Mouse (Mus musculus) heart, embryonic 11.5 days (tissue): ENCODE measurements around the gene Cnp. TPM values are rescaled to one million over a fixed set of nuclear protein-coding genes. Genes with fewer than 3 reads are reported as not detected.

Experiments used
- ATAC-seq: fragments of 200-750 bp; cut with Nextera tagmentation; replicated peaks from 2 replicates; pipeline ENCODE4 v1.8.0; 2017; ENCODE audit warnings: moderate library complexity; ENCODE audit not compliant: insufficient number of reproducible peaks, low FRiP score, low TSS enrichment
- H3K27ac ChIP-seq: fragments of 300-500 bp; sonication (generic); 2 replicates; pipeline ENCODE4 v1.5.1; 2014; ENCODE audit warnings: mild to moderate bottlenecking, low read depth, low read length
- H3K27me3 ChIP-seq: fragments of 300-500 bp; sonication (generic); 2 replicates; pipeline ENCODE4 v1.6.1; 2014; ENCODE audit warnings: mild to moderate bottlenecking, low read length, mixed read lengths; ENCODE audit not compliant: control insufficient read depth, insufficient read depth
- H3K36me3 ChIP-seq: fragments of 300-500 bp; sonication (generic); 2 replicates; pipeline ENCODE4 v1.6.1; 2014; ENCODE audit warnings: mild to moderate bottlenecking, low read length, moderate library complexity, mixed read lengths; ENCODE audit not compliant: control insufficient read depth, insufficient read depth
- H3K4me1 ChIP-seq: fragments of 300-500 bp; sonication (generic); 2 replicates; pipeline ENCODE4 v1.6.1; 2014; ENCODE audit warnings: low read length; ENCODE audit not compliant: control insufficient read depth, insufficient read depth
- H3K4me2 ChIP-seq: fragments of 300-500 bp; sonication (generic); 2 replicates; pipeline ENCODE4 v1.6.1; 2014; ENCODE audit warnings: mild to moderate bottlenecking, moderate library complexity
- H3K4me3 ChIP-seq: fragments of 300-500 bp; sonication (generic); 2 replicates; pipeline ENCODE4 v1.5.1; 2014; ENCODE audit warnings: low read depth, low read length
- H3K9ac ChIP-seq: fragments of 300-500 bp; sonication (generic); 2 replicates; pipeline ENCODE4 v1.6.1; 2014; ENCODE audit warnings: mild to moderate bottlenecking, low read depth, low read length, moderate library complexity
- H3K9me3 ChIP-seq: fragments of 300-500 bp; sonication (generic); replicated peaks from 2 replicates; pipeline ENCODE4 v1.6.1; 2016; ENCODE audit warnings: low read length; ENCODE audit not compliant: control insufficient read depth
- WGBS: fragments of 180-500 bp; shearing (Covaris S2); extraction: QIAGEN DNeasy Blood & Tissue Kit; methylation state at CpG from one replicate; pipeline ENCODE4 v1.1.7; 2014; ENCODE audit not compliant: insufficient replicate concordance; 5-methylcytosine and 5-hydroxymethylcytosine counted together
- polyA plus RNA-seq: library from polyadenylated mRNA; unstranded; fragments of >200 nt; fragmentation: Nextera tagmentation; extraction: Ambion mirVana; gene quantifications from 2 replicates; pipeline ENCODE4 v1.2.1, GENCODE M21; 2014

The Cnp gene
- polyA plus RNA-seq, 1 experiment from 2014 or later, result 15.7 TPM

DNA sequence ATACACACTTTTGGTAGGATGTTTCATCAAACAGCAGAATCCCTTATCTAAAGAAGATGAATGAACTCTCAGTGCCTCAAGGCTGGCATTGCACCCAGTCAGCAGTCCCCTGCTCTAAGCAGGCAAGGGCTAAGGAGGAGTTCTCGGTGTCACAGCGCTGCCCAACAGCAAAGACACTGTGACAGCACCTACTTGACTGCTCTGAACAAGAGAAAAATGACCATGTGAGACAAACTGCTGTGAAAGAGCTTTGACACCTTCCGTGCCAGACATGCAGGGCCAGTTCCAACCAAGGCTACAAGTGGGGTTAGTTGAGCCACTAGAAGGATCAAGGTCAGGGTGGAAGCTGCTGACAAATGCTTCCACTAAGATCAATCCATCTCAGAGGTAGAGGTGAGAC, 10.4 kb downstream of the Cnp start:
- Histone ChIP-seq H3K27me3 (no peaks in the 10 kb centered on the region), H3K36me3 (peaks cover 80% of the 10 kb centered on the region), H3K4me1 (peaks cover 6% of the 10 kb centered on the region; the same call in 1 of the 2 replicates), H3K4me2 (no peak overlapping the region), H3K9me3 (no peaks in the 10 kb centered on the region), H3K9ac (no peak overlapping the region), H3K27ac (no peak overlapping the region), H3K4me3 (no peak overlapping the region)
- 91% methylated on average over 3 of the region's 3 CpGs for WGBS
- no peak for ATAC-seq

DNA sequence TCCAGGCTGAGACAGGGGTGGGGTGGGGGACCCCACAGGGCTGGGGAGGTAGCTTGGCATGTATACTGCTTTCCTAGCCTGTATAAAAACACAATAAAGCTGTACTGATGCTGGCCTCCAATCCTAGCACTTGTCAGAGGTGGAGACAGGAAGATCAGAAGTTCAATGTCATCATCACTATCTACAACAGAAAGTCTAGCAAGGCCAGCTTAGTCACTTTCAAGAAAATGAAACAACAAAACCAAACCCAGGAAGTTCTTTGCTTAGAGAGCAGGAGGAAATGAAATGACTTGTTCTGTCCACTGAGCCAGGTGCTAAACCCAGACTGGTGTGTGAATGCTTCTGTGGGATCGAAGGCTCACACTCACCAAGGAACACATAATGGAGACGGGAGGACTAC, 13.8 kb downstream of the Cnp start:
- Histone ChIP-seq H3K27me3 (no peaks in the 10 kb centered on the region), H3K4me1 (no peaks in the 10 kb centered on the region), H3K36me3 (peaks cover 80% of the 10 kb centered on the region), H3K9me3 (no peaks in the 10 kb centered on the region), H3K4me2 (no peak overlapping the region), H3K9ac (no peak overlapping the region), H3K4me3 (no peak overlapping the region), H3K27ac (no peak overlapping the region)
- ATAC-seq, result no peak
- 87% methylated on average over 2 of the region's 2 CpGs for WGBS

DNA sequence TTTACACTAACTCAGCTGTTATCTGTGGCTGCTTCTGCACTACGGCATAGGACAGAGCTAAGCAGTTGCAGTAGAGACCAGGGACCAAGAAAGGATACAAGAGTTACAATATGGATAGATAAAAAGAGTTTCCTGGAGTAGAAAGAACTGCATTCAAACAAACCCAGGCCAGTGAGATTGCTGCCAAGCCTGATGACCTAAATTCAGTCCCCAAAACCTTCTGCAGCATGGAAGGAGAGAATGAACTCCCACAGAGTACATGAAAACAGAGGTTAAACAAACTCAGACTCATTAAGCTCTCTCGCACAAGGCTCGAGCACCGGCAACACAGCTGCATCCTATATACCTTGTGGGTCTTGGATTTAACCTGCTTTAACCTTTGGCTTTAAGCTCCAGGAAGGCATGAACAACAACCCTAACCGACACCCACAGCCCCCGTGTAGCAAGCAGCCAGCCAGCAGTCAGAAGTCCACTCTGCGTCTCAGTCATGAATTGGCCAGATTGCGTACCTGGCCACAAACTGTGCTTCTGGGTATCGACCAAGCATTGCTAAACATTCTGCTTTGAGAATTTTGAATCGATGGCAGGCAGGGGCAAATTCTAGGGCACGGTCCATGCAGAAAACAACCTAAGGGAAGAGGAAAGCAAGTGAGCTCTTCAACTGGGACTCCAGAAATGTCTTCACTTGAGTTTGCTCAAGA, 17.8 kb downstream of the Cnp start:
- ATAC-seq, result no peak
- peaks cover 3% of the 10 kb centered on the region; the same call in 1 of the 2 replicates for H3K4me1 ChIP-seq
- H3K36me3 ChIP-seq, result peaks cover 48% of the 10 kb centered on the region
- H3K9me3 ChIP-seq, result no peaks in the 10 kb centered on the region
- no peaks in the 10 kb centered on the region for H3K27me3 ChIP-seq
- H3K4me3 ChIP-seq, result no peak overlapping the region
- no peak overlapping the region for H3K9ac ChIP-seq
- 90% methylated on average over 11 of the region's 11 CpGs for WGBS
- H3K4me2 ChIP-seq, result no peak overlapping the region
- no peak overlapping the region for H3K27ac ChIP-seq

- Histone ChIP-seq H3K4me2 (no peak overlapping the region), H3K9ac (no peak overlapping the region), H3K9me3 (no peaks in the 10 kb centered on the region), H3K36me3 (peaks cover 50% of the 10 kb centered on the region), H3K4me3 (no peak overlapping the region), H3K27ac (no peak overlapping the region), H3K27me3 (no peaks in the 10 kb centered on the region), H3K4me1 (peaks cover 3% of the 10 kb centered on the region; the same call in 1 of the 2 replicates)
- ATAC-seq, result no peak
- WGBS, result 90% methylated on average over 7 of the region's 7 CpGs
Observed at GRCm38 (mm10) chr11:100594608-100595007, 19.9 kb downstream of the Cnp start.

DNA sequence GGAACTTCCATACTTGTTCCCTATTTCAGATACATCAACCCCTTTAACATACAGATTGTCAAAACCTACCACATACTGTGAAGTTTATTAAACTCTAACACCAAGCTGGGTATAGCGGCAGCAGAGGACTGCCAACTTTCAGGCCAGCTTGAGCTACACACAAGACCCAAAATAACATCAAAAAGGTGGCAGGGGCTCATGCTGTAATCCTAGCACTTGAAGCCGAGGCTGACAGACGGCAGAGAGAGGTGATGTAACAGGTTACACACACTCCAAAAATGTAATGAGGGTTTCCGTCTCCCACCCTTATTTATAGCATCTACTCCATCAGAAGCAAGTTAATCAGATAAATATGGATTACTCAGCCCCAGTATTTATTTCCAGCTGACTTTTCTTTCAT, 20.8 kb downstream of the Cnp start:
- WGBS, result 60% methylated on average over 4 of the region's 4 CpGs
- no peak overlapping the region for H3K27ac ChIP-seq
- peaks cover 3% of the 10 kb centered on the region; the same call in 1 of the 2 replicates for H3K4me1 ChIP-seq
- H3K9me3 ChIP-seq, result no peaks in the 10 kb centered on the region
- no peak overlapping the region for H3K9ac ChIP-seq
- no peak overlapping the region for H3K4me2 ChIP-seq
- peaks cover 51% of the 10 kb centered on the region for H3K36me3 ChIP-seq
- ATAC-seq, result no peak
- H3K4me3 ChIP-seq, result no peak overlapping the region
- no peaks in the 10 kb centered on the region for H3K27me3 ChIP-seq

- H3K27ac ChIP-seq, result no peak overlapping the region
- 87% methylated on average over 4 of the region's 4 CpGs for WGBS
- peaks cover 3% of the 10 kb centered on the region; the same call in 1 of the 2 replicates for H3K4me1 ChIP-seq
- no peaks in the 10 kb centered on the region for H3K9me3 ChIP-seq
- H3K4me3 ChIP-seq, result no peak overlapping the region
- ATAC-seq, result no peak
- no peak overlapping the region for H3K9ac ChIP-seq
- no peaks in the 10 kb centered on the region for H3K27me3 ChIP-seq
- no peak overlapping the region for H3K4me2 ChIP-seq
- peaks cover 32% of the 10 kb centered on the region for H3K36me3 ChIP-seq
Observed at GRCm38 (mm10) chr11:100598074-100598473, 23.4 kb downstream of the Cnp start.

DNA sequence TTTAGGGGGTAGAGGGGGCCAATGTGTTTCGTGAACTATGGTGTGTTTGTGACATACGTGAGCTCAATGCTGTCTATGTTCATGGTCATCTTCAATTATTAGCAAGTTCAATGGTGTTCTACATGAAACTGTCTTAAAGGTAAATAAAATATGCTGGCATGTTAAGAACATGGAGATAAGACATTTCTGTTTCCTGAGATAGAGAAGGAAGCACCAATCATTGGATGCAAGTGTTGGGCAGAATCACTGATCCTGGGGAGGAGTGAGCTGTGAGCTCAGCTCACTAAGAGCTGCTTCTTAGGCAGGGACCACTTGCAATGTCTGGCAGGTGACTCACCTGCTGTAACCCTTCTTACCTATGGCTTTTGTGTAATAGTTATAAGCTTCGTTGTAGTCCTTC, 26.7 kb downstream of the Cnp start:
- H3K27ac ChIP-seq, result no peak overlapping the region
- peaks cover 12% of the 10 kb centered on the region for H3K4me1 ChIP-seq
- no peaks in the 10 kb centered on the region for H3K9me3 ChIP-seq
- no peaks in the 10 kb centered on the region for H3K27me3 ChIP-seq
- WGBS, result 96% methylated on average over 3 of the region's 3 CpGs
- ATAC-seq, result no peak
- H3K9ac ChIP-seq, result no peak overlapping the region
- no peak overlapping the region for H3K4me2 ChIP-seq
- peaks cover 26% of the 10 kb centered on the region for H3K36me3 ChIP-seq
- H3K4me3 ChIP-seq, result no peak overlapping the region

GRCm38 (mm10) chr11:100603155-100603554, 28.5 kb downstream of the Cnp start:
- no peak for ATAC-seq
- Histone ChIP-seq H3K4me2 (no peak overlapping the region), H3K9me3 (no peaks in the 10 kb centered on the region), H3K4me3 (no peak overlapping the region), H3K9ac (no peak overlapping the region), H3K4me1 (peaks cover 12% of the 10 kb centered on the region), H3K36me3 (peaks cover 21% of the 10 kb centered on the region), H3K27ac (no peak overlapping the region), H3K27me3 (no peaks in the 10 kb centered on the region)
- 60% methylated on average over 9 of the region's 9 CpGs for WGBS

- no peaks in the 10 kb centered on the region for H3K27me3 ChIP-seq
- H3K9me3 ChIP-seq, result no peaks in the 10 kb centered on the region
- H3K36me3 ChIP-seq, result peaks cover 15% of the 10 kb centered on the region
- no peak for ATAC-seq
- peaks cover 12% of the 10 kb centered on the region for H3K4me1 ChIP-seq
- no peak overlapping the region for H3K9ac ChIP-seq
- no peak overlapping the region for H3K27ac ChIP-seq
- 73% methylated on average over 8 of the region's 8 CpGs for WGBS
- H3K4me3 ChIP-seq, result no peak overlapping the region
- no peak overlapping the region for H3K4me2 ChIP-seq
Observed at GRCm38 (mm10) chr11:100603813-100604212, 29.1 kb downstream of the Cnp start.
